Mouse (Mus musculus) CD4-positive helper T cell, adult 2 months (primary cell): ENCODE results near the gene Nomo1.

Experiments used
- DNase-seq: peaks from one replicate; pipeline ENCODE4 v3.0.0-alpha.2; 2012; ENCODE audit warnings: low read depth, missing footprints, low spot score

The Nomo1 gene

DNA sequence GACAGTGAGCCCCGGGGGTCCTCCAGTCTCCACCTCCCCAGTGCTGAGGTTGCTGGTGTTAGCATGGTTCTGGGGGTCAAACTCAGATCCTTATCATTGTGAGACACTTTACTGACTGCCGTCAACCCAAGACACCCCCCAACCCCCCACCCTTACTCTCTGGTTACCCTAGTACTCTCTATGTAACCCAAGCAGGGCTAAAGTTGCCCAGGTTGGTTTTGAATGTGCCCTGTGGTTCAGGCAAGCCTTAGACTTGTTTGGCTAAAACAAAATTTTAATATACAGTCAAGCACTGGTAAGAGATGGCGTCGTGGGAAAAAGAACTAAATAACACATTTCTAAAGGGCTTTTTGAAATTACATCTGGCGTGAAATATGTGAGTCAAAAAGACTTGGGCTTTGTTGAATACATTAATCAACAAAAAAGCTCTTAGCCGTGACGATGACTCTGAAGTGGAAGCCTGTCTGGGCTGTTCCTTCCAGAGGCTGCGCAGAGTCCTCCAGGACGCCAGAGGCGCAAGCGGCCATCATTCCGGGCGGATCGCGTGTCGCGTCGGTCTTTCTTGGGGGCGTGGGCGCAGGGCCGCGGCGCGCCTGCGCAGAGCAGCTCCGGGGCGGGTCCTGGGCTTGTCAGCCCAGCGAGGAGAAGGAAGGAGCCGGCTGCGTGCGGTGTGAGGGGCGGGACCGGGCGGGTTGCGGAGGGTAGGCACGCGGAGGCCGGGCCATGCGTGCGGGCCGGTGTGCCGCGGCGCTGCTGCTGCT lies at the start of gene Nomo1:
TSS of gene Nomo1 (plus strand) at position 590 of the 761 bp plus-strand sequence.
- DNase-seq = peak; percentile 100

- no peak for DNase-seq
Measured at GRCm38 (mm10) chr7:45986893-45987292, 46.6 kb upstream of the Nomo1 start.

DNA sequence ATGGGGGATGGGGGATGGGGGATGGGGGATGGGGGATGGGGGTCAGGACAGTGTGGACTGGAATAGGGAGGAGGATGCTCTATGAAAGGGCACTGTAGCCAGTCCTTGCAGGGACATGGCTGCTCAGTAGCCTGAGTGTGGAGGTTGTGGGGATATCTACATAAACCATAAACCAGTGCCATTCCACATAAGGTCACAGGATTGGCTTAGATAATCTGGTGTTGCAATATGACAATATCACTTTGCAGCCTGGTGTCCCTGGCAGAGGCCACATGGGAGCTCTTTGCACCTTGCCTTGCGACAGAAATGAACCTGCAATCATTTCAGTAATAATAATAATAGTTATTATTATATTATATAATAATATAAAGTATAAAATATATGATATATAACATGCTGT lies 45.2 kb upstream of the Nomo1 start:
- DNase-seq = no peak

DNA sequence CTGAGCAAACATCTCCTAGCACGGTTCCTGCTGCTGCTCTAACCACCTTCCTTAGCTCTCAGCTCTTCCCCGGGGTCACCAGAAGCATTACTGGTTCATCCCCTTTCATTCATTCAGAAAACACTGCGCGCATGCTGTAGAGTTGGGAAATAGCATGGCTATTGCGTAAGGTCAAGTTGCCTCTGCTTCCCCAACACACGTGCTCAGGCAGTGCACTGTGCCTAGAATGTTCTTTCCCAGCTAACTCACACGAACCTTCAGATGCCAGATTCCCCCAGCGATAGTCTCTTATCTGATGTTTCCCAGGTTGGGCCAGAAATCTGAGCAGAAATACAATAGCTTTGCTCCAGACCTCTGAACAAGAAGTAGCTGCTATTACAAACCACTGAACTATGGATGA lies 41.0 kb upstream of the Nomo1 start:
- DNase-seq = no peak

GRCm38 (mm10) chr7:46000577-46000976 lies 32.9 kb upstream of the Nomo1 start:
- DNase-seq = no peak

GRCm38 (mm10) chr7:46002748-46003147 lies 30.8 kb upstream of the Nomo1 start:
- no peak for DNase-seq

DNA sequence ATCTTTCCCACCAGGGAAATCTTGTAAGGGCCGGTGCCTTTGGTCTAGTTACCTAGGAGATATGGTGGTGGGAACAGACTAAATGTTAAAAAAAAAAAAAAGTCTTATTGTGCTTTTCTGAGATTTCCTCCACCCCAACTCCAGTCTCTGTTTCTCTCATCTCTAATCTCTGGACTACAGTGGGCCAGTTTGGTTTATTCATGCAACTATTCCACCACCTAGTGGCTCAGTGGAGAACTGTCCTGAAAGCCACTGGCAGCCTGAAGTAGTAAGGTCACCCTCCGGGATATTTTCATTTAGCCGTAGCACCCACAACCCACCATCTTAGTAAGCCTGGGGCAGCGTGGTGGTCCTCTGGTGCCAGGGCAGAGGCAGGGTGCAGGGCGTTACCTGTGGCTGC lies 23.9 kb upstream of the Nomo1 start:
- DNase-seq = peak; percentile 58

GRCm38 (mm10) chr7:46012121-46012520 lies 21.4 kb upstream of the Nomo1 start:
- no peak for DNase-seq

- no peak for DNase-seq
Measured at GRCm38 (mm10) chr7:46013266-46014010, 20.1 kb upstream of the Nomo1 start.

DNA sequence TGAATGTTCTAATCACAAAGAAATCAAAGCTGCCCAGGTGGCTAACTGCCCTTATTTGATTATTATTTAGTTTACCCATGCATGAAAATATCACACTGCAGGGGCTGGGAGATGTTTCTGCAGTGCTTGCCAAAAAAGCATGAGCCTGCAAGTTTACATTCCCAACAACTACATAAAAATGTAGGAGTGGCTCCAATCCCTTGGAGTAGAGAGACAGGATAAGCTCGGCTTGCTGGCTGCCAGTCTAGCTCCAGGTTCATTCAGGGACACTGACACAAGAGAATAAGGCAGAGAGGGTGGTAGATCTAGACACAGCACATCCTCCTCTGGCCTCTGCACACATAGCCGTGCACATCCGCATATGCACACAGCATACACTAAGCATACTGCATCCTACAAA lies 13.9 kb upstream of the Nomo1 start:
- DNase-seq = no peak

DNA sequence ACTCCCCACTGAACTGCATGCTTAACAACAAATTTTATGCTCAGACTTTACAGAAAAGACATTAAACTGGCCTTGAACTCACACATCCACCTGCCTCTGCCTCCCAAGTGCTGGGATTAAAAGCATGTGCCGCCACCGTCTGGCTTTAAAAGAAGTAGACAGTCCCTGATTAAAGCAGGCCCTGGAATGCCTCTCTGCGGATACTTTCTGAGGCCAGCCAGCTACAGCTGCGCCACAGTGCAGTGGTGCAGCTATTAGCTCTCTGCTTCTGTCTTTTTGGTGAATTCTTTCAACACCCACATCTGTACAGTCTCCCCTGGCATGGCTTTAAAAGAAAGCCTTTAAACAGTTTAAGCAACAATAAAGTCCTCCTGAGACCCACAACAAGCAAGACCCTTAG lies 11.5 kb upstream of the Nomo1 start:
- DNase-seq = no peak

GRCm38 (mm10) chr7:46025436-46025835 lies 8.1 kb upstream of the Nomo1 start:
- DNase-seq = no peak

GRCm38 (mm10) chr7:46028681-46029080 lies 4.8 kb upstream of the Nomo1 start:
- no peak for DNase-seq

DNA sequence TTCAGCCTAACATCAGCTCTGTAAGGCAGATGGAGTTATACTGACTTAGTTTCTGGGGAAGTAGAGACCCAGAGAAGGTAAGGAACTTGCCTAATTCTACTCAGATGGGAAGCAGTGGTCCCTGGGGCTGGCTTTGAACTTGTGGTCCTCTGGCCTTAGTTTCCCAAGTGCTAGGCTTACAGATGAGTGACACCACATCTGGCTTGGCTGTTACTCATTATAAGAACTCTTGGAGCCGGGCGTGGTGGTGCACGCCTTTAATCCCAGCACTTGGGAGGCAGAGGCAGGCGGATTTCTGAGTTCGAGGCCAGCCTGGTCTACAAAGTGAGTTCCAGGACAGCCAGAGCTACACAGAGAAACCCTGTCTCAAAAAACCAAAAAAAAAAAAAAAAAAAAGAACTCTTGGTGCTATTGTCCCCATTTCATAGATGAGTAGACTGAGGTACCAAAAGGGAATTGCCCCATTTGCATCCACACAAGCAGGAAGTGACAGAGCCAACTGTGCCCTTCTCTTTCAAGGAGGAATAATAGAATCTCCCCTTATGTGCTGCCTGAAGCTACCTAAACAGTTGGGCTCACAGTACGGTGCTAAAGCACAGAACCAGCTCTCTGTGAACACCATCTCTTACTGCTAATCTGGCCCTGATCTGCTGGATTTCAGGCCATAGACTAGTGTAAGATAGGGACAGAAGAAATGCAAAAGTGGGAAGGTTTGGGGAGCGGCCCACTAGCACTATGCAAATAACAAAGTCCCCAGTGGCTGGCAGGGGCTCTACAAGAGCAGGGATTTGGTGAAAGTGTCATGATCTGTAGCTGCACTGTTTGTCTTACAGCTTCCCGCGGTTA lies 4.0 kb upstream of the Nomo1 start:
- no peak for DNase-seq

GRCm38 (mm10) chr7:46030145-46030488 lies 3.4 kb upstream of the Nomo1 start, which contains the start of gene Abcc6:
Abcc6 (minus strand) TSS chr7:46030302.
- no peak for DNase-seq

- no peak for DNase-seq
Measured at GRCm38 (mm10) chr7:46031075-46031474, 2.4 kb upstream of the Nomo1 start.

DNA sequence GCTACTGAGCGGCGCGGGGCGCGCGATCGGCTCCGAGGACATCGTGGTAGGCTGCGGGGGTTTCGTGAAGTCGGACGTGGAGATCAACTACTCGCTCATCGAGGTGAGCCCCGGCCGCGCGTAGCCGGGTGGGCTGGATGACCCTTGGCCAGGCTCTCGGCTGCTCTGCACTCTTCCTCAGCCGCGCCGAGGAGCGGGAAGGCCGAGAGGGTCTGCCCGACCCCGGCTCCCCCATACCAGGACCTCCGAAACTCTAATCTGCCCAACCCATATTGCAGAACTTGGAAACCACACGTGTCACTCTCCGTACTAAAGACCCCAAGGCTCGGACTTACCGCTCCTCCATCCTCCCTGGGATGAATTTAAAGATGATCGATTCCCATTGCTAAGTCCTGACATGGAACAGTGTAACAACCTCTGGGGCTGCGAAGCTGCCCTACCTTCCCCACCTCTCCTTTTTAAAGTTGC lies 406 bp downstream of the Nomo1 start:
- no peak for DNase-seq

GRCm38 (mm10) chr7:46034991-46035390 lies 1.5 kb downstream of the Nomo1 start:
- DNase-seq = no peak

GRCm38 (mm10) chr7:46035468-46035867 lies 2.0 kb downstream of the Nomo1 start:
- DNase-seq = no peak

DNA sequence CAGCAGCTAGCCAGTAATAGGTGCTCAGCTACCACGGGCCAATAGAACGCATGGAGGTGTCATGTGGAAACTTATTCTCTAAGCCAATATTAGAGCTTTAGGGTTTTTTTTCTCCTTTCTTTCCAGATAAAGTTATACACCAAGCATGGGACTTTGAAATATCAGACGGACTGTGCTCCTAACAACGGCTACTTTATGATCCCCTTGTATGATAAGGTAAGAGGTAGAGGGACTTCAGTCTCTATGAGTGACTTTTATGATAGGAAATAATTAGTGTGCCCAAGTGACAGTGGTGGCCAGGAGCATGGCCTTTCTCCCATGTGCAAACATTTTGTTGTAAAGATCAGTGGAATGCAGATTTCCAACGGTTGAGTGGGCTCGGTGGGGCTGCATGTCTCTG lies 3.9 kb downstream of the Nomo1 start:
- no peak for DNase-seq

GRCm38 (mm10) chr7:46039873-46040272 lies 6.4 kb downstream of the Nomo1 start:
- no peak for DNase-seq

- no peak for DNase-seq
Measured at GRCm38 (mm10) chr7:46044106-46044505, 10.6 kb downstream of the Nomo1 start.
